Mouse (Mus musculus): ENCODE measurements around the gene Acp7. TPM values are rescaled to one million over a fixed set of nuclear protein-coding genes. Genes with fewer than 3 reads are reported as not detected.

Acp7 gene
- polyA plus RNA-seq, 1 experiment from 2014 or later: not detected

- Histone ChIP-seq H3K9ac (ENCODE audit: low read depth, low read length) (no peak overlapping the region), H3K9me3 (ENCODE audit: control insufficient read depth, low read length) (no peaks in the 10 kb centered on the region), H3K27me3 (ENCODE audit: control insufficient read depth, insufficient read depth, low read length) (no peaks in the 10 kb centered on the region), H3K36me3 (ENCODE audit: control insufficient read depth, insufficient read depth, low read length) (no peaks in the 10 kb centered on the region), H3K4me2 (replicated peaks; ENCODE audit: low read depth, low read length) (no peak overlapping the region), H3K4me1 (ENCODE audit: control insufficient read depth, insufficient read depth, low read length) (no peaks in the 10 kb centered on the region), H3K27ac (ENCODE audit: low read depth, low read length) (no peak overlapping the region), H3K4me3 (ENCODE audit: low read length) (no peak overlapping the region)
- no peak for ATAC-seq (ENCODE audit: low FRiP score, low TSS enrichment)
- 68% methylated on average over 4 of the region's 4 CpGs for WGBS
Observed at GRCm38 (mm10) chr7:28656430-28656829, 25.3 kb upstream of the Acp7 start.

DNA sequence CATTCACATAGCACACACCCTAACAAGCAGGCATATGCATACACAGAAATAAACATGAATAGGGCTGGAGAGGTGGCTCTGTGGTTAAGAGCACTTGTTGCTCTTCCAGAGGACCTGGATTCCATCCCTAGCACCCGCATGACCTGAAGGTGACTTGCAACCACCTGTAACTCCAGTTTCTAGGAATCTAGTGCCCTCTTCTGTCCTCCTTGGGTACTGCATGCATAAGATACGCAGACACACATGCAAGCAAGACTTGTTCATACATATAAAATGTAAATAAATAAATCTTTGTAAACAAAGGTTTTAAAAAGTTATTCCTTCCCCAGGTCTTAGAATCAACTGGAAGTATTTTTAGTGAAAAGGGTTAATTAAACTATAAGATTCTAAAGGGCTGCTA, 20.0 kb upstream of the Acp7 start:
- Histone ChIP-seq H3K4me3 (ENCODE audit: low read length) (no peak overlapping the region), H3K27me3 (ENCODE audit: control insufficient read depth, insufficient read depth, low read length) (no peaks in the 10 kb centered on the region), H3K9ac (ENCODE audit: low read depth, low read length) (no peak overlapping the region), H3K36me3 (ENCODE audit: control insufficient read depth, insufficient read depth, low read length) (no peaks in the 10 kb centered on the region), H3K9me3 (ENCODE audit: control insufficient read depth, low read length) (no peaks in the 10 kb centered on the region), H3K4me1 (ENCODE audit: control insufficient read depth, insufficient read depth, low read length) (no peaks in the 10 kb centered on the region), H3K27ac (ENCODE audit: low read depth, low read length) (no peak overlapping the region), H3K4me2 (replicated peaks; ENCODE audit: low read depth, low read length) (no peak overlapping the region)
- 95% methylated on average over 2 of the region's 2 CpGs for WGBS
- no peak for ATAC-seq (ENCODE audit: low FRiP score, low TSS enrichment)

DNA sequence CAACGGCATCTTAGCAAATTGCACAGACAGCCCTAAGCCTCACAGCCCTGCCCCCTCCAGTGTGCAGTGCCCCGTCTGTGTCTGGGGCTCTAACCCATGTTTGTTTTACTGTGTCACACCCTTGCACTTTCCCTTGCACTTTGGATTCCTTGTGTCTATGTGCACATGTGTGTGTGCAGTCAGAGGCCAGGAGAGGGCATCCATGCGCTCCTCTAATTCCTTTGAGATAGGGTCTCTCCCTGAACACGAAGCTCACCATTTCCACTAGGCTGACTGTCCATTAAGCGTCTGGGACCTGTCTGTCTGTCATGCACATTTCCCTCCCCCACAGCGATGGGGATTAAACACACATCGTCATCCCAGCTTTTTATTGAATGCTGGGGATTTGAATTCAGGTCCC, 15.9 kb upstream of the Acp7 start:
- Histone ChIP-seq H3K4me2 (replicated peaks; ENCODE audit: low read depth, low read length) (no peak overlapping the region), H3K4me1 (ENCODE audit: control insufficient read depth, insufficient read depth, low read length) (no peaks in the 10 kb centered on the region), H3K9ac (ENCODE audit: low read depth, low read length) (no peak overlapping the region), H3K36me3 (ENCODE audit: control insufficient read depth, insufficient read depth, low read length) (no peaks in the 10 kb centered on the region), H3K9me3 (ENCODE audit: control insufficient read depth, low read length) (no peaks in the 10 kb centered on the region), H3K27me3 (ENCODE audit: control insufficient read depth, insufficient read depth, low read length) (no peaks in the 10 kb centered on the region), H3K27ac (ENCODE audit: low read depth, low read length) (no peak overlapping the region), H3K4me3 (ENCODE audit: low read length) (no peak overlapping the region)
- ATAC-seq (ENCODE audit: low FRiP score, low TSS enrichment): no peak
- WGBS: 51% methylated on average over 7 of the region's 7 CpGs

DNA sequence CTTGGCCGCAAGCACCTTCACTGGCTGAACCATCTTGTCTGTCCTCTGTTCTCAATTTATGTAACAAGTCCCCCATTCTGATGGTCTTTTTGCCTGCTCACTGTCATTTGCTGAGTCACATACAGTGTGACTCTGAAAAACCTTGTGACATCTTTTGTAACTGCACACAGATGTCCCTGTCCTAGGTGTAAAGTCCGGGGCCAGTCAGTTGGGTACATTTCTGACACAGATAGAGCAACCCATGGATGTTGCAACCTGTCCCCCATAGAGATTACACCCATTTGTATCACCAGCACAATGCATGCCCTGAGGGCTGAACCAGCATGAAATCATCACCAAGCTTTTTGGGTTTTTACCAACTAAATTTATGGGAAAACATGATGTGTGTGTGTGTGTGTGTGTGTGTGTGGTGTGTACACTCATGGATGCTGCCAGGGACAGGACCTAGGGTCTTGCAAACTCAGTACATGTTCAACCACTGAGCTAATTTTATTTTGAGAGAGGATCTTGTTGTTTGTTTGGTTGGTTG, 14.9 kb upstream of the Acp7 start:
- no peaks in the 10 kb centered on the region for H3K36me3 ChIP-seq (ENCODE audit: control insufficient read depth, insufficient read depth, low read length)
- H3K9me3 ChIP-seq (ENCODE audit: control insufficient read depth, low read length): no peaks in the 10 kb centered on the region
- H3K27me3 ChIP-seq (ENCODE audit: control insufficient read depth, insufficient read depth, low read length): no peaks in the 10 kb centered on the region
- no peak overlapping the region for H3K4me2 ChIP-seq (replicated peaks; ENCODE audit: low read depth, low read length)
- ATAC-seq (ENCODE audit: low FRiP score, low TSS enrichment): no peak
- H3K9ac ChIP-seq (ENCODE audit: low read depth, low read length): no peak overlapping the region
- 91% methylated on average over 2 of the region's 2 CpGs for WGBS
- H3K4me3 ChIP-seq (ENCODE audit: low read length): no peak overlapping the region
- no peak overlapping the region for H3K27ac ChIP-seq (ENCODE audit: low read depth, low read length)
- H3K4me1 ChIP-seq (ENCODE audit: control insufficient read depth, insufficient read depth, low read length): no peaks in the 10 kb centered on the region

DNA sequence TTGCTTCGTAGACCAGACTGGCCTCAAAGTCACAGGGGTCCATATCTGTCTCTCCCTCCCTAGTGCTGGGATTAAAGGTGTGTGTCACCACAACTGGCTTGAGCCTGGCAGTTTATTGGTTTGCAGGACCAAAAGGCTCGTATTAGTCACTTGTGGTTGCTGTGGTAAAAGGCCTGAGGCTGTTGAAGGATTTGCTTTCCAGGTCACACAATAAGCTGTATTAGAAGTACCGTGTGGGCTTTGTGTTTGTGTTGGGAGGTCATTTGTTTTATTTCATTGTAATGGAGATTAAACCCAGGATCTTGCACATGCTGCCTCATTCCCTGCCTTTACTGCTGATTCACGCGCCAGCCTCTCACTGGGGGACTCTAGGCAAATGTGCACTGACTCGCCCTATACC, 14.2 kb upstream of the Acp7 start:
- 79% methylated on average over 6 of the region's 6 CpGs for WGBS
- H3K9me3 ChIP-seq (ENCODE audit: control insufficient read depth, low read length): no peaks in the 10 kb centered on the region
- no peak overlapping the region for H3K4me2 ChIP-seq (replicated peaks; ENCODE audit: low read depth, low read length)
- H3K4me1 ChIP-seq (ENCODE audit: control insufficient read depth, insufficient read depth, low read length): no peaks in the 10 kb centered on the region
- no peak overlapping the region for H3K27ac ChIP-seq (ENCODE audit: low read depth, low read length)
- no peak overlapping the region for H3K9ac ChIP-seq (ENCODE audit: low read depth, low read length)
- no peak for ATAC-seq (ENCODE audit: low FRiP score, low TSS enrichment)
- H3K4me3 ChIP-seq (ENCODE audit: low read length): no peak overlapping the region
- no peaks in the 10 kb centered on the region for H3K36me3 ChIP-seq (ENCODE audit: control insufficient read depth, insufficient read depth, low read length)
- no peaks in the 10 kb centered on the region for H3K27me3 ChIP-seq (ENCODE audit: control insufficient read depth, insufficient read depth, low read length)

- Histone ChIP-seq H3K27ac (ENCODE audit: low read depth, low read length) (no peak overlapping the region), H3K9ac (ENCODE audit: low read depth, low read length) (no peak overlapping the region), H3K9me3 (ENCODE audit: control insufficient read depth, low read length) (no peaks in the 10 kb centered on the region), H3K4me1 (ENCODE audit: control insufficient read depth, insufficient read depth, low read length) (no peaks in the 10 kb centered on the region), H3K4me2 (replicated peaks; ENCODE audit: low read depth, low read length) (no peak overlapping the region), H3K4me3 (ENCODE audit: low read length) (no peak overlapping the region), H3K27me3 (ENCODE audit: control insufficient read depth, insufficient read depth, low read length) (no peaks in the 10 kb centered on the region), H3K36me3 (ENCODE audit: control insufficient read depth, insufficient read depth, low read length) (no peaks in the 10 kb centered on the region)
- ATAC-seq (ENCODE audit: low FRiP score, low TSS enrichment): no peak
- WGBS: 29% methylated on average over 8 of the region's 8 CpGs
Observed at GRCm38 (mm10) chr7:28641546-28641945, 10.4 kb upstream of the Acp7 start.

GRCm38 (mm10) chr7:28637511-28637910, 6.4 kb upstream of the Acp7 start:
- 17% methylated on average over 8 of the region's 8 CpGs for WGBS

GRCm38 (mm10) chr7:28634128-28634527, 3.0 kb upstream of the Acp7 start:
- Histone ChIP-seq H3K4me1 (ENCODE audit: control insufficient read depth, insufficient read depth, low read length) (peaks cover 5% of the 10 kb centered on the region; the same call in 1 of the 2 replicates), H3K4me2 (replicated peaks; ENCODE audit: low read depth, low read length) (no peak overlapping the region), H3K4me3 (ENCODE audit: low read length) (no peak overlapping the region), H3K27ac (ENCODE audit: low read depth, low read length) (no peak overlapping the region), H3K9me3 (ENCODE audit: control insufficient read depth, low read length) (no peaks in the 10 kb centered on the region), H3K9ac (ENCODE audit: low read depth, low read length) (no peak overlapping the region), H3K27me3 (ENCODE audit: control insufficient read depth, insufficient read depth, low read length) (peaks cover 26% of the 10 kb centered on the region), H3K36me3 (ENCODE audit: control insufficient read depth, insufficient read depth, low read length) (no peaks in the 10 kb centered on the region)
- no peak for ATAC-seq (ENCODE audit: low FRiP score, low TSS enrichment)
- 78% methylated on average over 4 of the region's 4 CpGs for WGBS

More at GRCm38 (mm10) chr7:28637511-28637910, 6.4 kb upstream of the Acp7 start:
- peaks cover under 1% of the 10 kb centered on the region; the same call in 1 of the 2 replicates for H3K27me3 ChIP-seq (ENCODE audit: control insufficient read depth, insufficient read depth, low read length)
- no peaks in the 10 kb centered on the region for H3K4me1 ChIP-seq (ENCODE audit: control insufficient read depth, insufficient read depth, low read length)
- H3K4me2 ChIP-seq (replicated peaks; ENCODE audit: low read depth, low read length): no peak overlapping the region
- H3K9me3 ChIP-seq (ENCODE audit: control insufficient read depth, low read length): no peaks in the 10 kb centered on the region
- H3K27ac ChIP-seq (ENCODE audit: low read depth, low read length): no peak overlapping the region
- H3K4me3 ChIP-seq (ENCODE audit: low read length): no peak overlapping the region
- ATAC-seq (ENCODE audit: low FRiP score, low TSS enrichment): no peak
- H3K9ac ChIP-seq (ENCODE audit: low read depth, low read length): no peak overlapping the region
- H3K36me3 ChIP-seq (ENCODE audit: control insufficient read depth, insufficient read depth, low read length): no peaks in the 10 kb centered on the region

GRCm38 (mm10) chr7:28624791-28625190, 6.3 kb downstream of the Acp7 start:
- H3K9me3 ChIP-seq (ENCODE audit: control insufficient read depth, low read length): no peaks in the 10 kb centered on the region
- no peak for ATAC-seq (ENCODE audit: low FRiP score, low TSS enrichment)

More at GRCm38 (mm10) chr7:28624791-28625190, 6.3 kb downstream of the Acp7 start:
- H3K36me3 ChIP-seq (ENCODE audit: control insufficient read depth, insufficient read depth, low read length): no peaks in the 10 kb centered on the region
- no peak overlapping the region for H3K4me3 ChIP-seq (ENCODE audit: low read length)
- H3K4me2 ChIP-seq (replicated peaks; ENCODE audit: low read depth, low read length): no peak overlapping the region
- 83% methylated on average over 5 of the region's 5 CpGs for WGBS
- no peaks in the 10 kb centered on the region for H3K4me1 ChIP-seq (ENCODE audit: control insufficient read depth, insufficient read depth, low read length)
- peaks cover 16% of the 10 kb centered on the region for H3K27me3 ChIP-seq (ENCODE audit: control insufficient read depth, insufficient read depth, low read length)
- no peak overlapping the region for H3K9ac ChIP-seq (ENCODE audit: low read depth, low read length)
- no peak overlapping the region for H3K27ac ChIP-seq (ENCODE audit: low read depth, low read length)
